ENCODE assay signal across 8 mouse cellular contexts in genomic region chr8:121300501-121301411, GRCm38 (mm10).
DNase-seq lines count a peak whose midpoint lies in the region; ATAC-seq and TF ChIP-seq lines count a peak whose summit lies in the region.

No protein-coding gene starts in this region.

- no peak for TF ChIP-seq CTCF in kidney, adult 2 months (conservative IDR thresholded peaks at IDR 0.05; ENCODE audit: insufficient read depth, insufficient read length, low read depth, low read length)

- H3K36me3 ChIP-seq in kidney, adult 2 months (ENCODE audit: control insufficient read depth, insufficient read depth, low read length), result no peaks in the 10 kb centered on the region
- no peaks in the 10 kb centered on the region for H3K36me3 ChIP-seq in heart, embryonic 13.5 days
- H3K36me3 ChIP-seq in neural tube, embryonic 13.5 days, result no peaks in the 10 kb centered on the region

- WGBS in kidney, adult 2 months, result 30% methylated on average over 28 of the region's 28 CpGs
- WGBS in heart, embryonic 13.5 days, result 31% methylated on average over 28 of the region's 28 CpGs
- WGBS in neural tube, embryonic 13.5 days, result 10% methylated on average over 28 of the region's 28 CpGs

- peaks cover 8% of the 10 kb centered on the region; the same call in 1 of the 2 replicates for H3K4me1 ChIP-seq in kidney, adult 2 months (ENCODE audit: control insufficient read depth, insufficient read depth, low read length)
- H3K4me1 ChIP-seq in heart, embryonic 13.5 days, result peaks cover 32% of the 10 kb centered on the region
- H3K4me1 ChIP-seq in neural tube, embryonic 13.5 days (replicated peaks), result peaks cover 46% of the 10 kb centered on the region

- no peak for TF ChIP-seq POLR2A in kidney, adult 2 months (IDR thresholded peaks at IDR 0.05; ENCODE audit: low read depth, low read length)

- peak overlapping the region; percentile 24; the same call in 1 of the 2 replicates for H3K27ac ChIP-seq in kidney, adult 2 months (ENCODE audit: insufficient read depth, low read depth, low read length)
- H3K27ac ChIP-seq in heart, embryonic 13.5 days (replicated peaks), result peak overlapping the region; percentile 70
- peak overlapping the region; percentile 78 for H3K27ac ChIP-seq in neural tube, embryonic 13.5 days (replicated peaks)

- H3K27me3 ChIP-seq in kidney, adult 2 months (replicated peaks; ENCODE audit: control insufficient read depth, insufficient read depth, low read length), result no peaks in the 10 kb centered on the region
- H3K27me3 ChIP-seq in heart, embryonic 13.5 days (replicated peaks), result peaks cover 18% of the 10 kb centered on the region; the same call in 1 of the 2 replicates
- H3K27me3 ChIP-seq in neural tube, embryonic 13.5 days, result peaks cover 4% of the 10 kb centered on the region; the same call in 1 of the 2 replicates

- ATAC-seq in heart, embryonic 13.5 days (ENCODE audit: extremely low read depth, insufficient number of reproducible peaks, low FRiP score, low TSS enrichment), result no peak
- ATAC-seq in neural tube, embryonic 13.5 days (ENCODE audit: low read depth), result peak; percentile 46

- DNase-seq in kidney, adult 2 months, result peak; percentile 45
- no peak for DNase-seq in kidney, adult 8-10 months
- peak; percentile 69 for DNase-seq in kidney, postnatal 14 days
- DNase-seq in gastrocnemius, adult 8-10 months (ENCODE audit: low spot score in 2 of 2), result no peak
- no peak for DNase-seq in cerebellum, postnatal 4 days (ENCODE audit: low spot score in 2 of 2)
- no peak for DNase-seq in left cerebral cortex, adult 18-20 months (ENCODE audit: low spot score in 2 of 2)

- no peak overlapping the region for H3K4me3 ChIP-seq in kidney, adult 2 months (ENCODE audit: insufficient read depth, low read depth, low read length)
- peak overlapping the region; percentile 18 for H3K4me3 ChIP-seq in heart, embryonic 13.5 days
- H3K4me3 ChIP-seq in neural tube, embryonic 13.5 days, result peak overlapping the region; percentile 23

- peak overlapping the region; percentile 61 for H3K4me2 ChIP-seq in heart, embryonic 13.5 days
- H3K4me2 ChIP-seq in neural tube, embryonic 13.5 days, result peak overlapping the region; percentile 55

- no peaks in the 10 kb centered on the region for H3K9me3 ChIP-seq in heart, embryonic 13.5 days
- H3K9me3 ChIP-seq in neural tube, embryonic 13.5 days, result no peaks in the 10 kb centered on the region

- peak overlapping the region; percentile 62 for H3K9ac ChIP-seq in heart, embryonic 13.5 days
- peak overlapping the region; percentile 59 for H3K9ac ChIP-seq in neural tube, embryonic 13.5 days

Comparison
In these comparisons a context has a peak if more than half of its experiments do, and no peak if none do; other contexts are left out.
1. DNase-seq: peak in kidney, adult 2 months (single experiment) and kidney, postnatal 14 days (single experiment); none in kidney, adult 8-10 months (0 of 2), gastrocnemius, adult 8-10 months (0 of 2), cerebellum, postnatal 4 days (0 of 2) and left cerebral cortex, adult 18-20 months (0 of 2).
2. H3K27ac ChIP-seq: peak in every context shown above with its lines; median percentile 78 in neural tube, embryonic 13.5 days; 70 in heart, embryonic 13.5 days; 24 in kidney, adult 2 months.